Mouse (Mus musculus) adrenal gland, postnatal 4 days (tissue): Measurements from ENCODE around the gene Ncl. TPM values are rescaled to one million over a fixed set of nuclear protein-coding genes. Genes with fewer than 3 reads are reported as not detected.

Source experiments
- microRNA-seq: library from miRNA; unstranded; fragments of <30 nt; microRNA quantifications from one replicate; pipeline ENCODE4 v1.2.0, GENCODE M21; 2021
- total RNA-seq, 2 experiments: library from RNA; stranded (reverse); gene quantifications; 2 replicates each; pipeline ENCODE4 v1.2.3; 2021

Gene Ncl
- total RNA-seq, 2 experiments from 2014 or later, result 335 to 347 TPM

Small RNA genes within 50 kb of the gene (microRNA-seq; reads per million reads assigned to microRNA genes)
- 304 reads per million, percentile 60 among the genes with 10 or more reads in this experiment for gene mmu-mir-3535

Other genes starting within 250 kb of the Ncl start
- gene Htr2b, start 247.4 kb downstream of the Ncl start, total RNA-seq, result under 1 TPM; 0.45 to 0.56 TPM
- 1 to 10 TPM; 4.0 to 4.6 TPM for gene Gm21972, start 225.8 kb downstream of the Ncl start, total RNA-seq
- gene Armc9, start 204.6 kb downstream of the Ncl start, total RNA-seq, result 10 to 100 TPM; 16.1 to 16.8 TPM
- gene B3gnt7, start 56.6 kb downstream of the Ncl start, total RNA-seq, result 1 to 10 TPM in 1 of 2 experiments, under 1 TPM in 1; 0.96 to 2.2 TPM
- gene Nmur1, start 66.8 kb upstream of the Ncl start, total RNA-seq, result not detected
- gene Tex44, start 66.9 kb upstream of the Ncl start, total RNA-seq, result not detected
- gene Ptma, start 167.3 kb upstream of the Ncl start, total RNA-seq, result 1,000 to 10,000 TPM; 1,215 to 1,376 TPM
- 10 to 100 TPM; 35.8 to 35.9 TPM for gene Pde6d, start 223.2 kb upstream of the Ncl start, total RNA-seq
- gene Cops7b, start 223.5 kb upstream of the Ncl start, total RNA-seq, result 10 to 100 TPM; 22.2 to 24.2 TPM